Mouse (Mus musculus): ENCODE results near the gene Spint2. TPM values are rescaled to one million over a fixed set of nuclear protein-coding genes. Genes with fewer than 3 reads are reported as not detected.

The Spint2 gene
- 7.2 TPM for polyA plus RNA-seq (2014; fragmentation: Illumina TruSeq; extraction: RNeasy Lipid Tissue Mini Kit (QIAGEN cat#74804); ENCODE audit: low read depth, low replicate concordance)

GRCm38 (mm10) chr7:29281201-29282073, at the start of gene Spint2:
Gene Spint2, minus strand, starts transcription at chr7:29281912.

GRCm38 (mm10) chr7:29303738-29304462, 22.2 kb upstream of the Spint2 start, which contains the start of gene Dpf1:
Gene Dpf1, plus strand, starts transcription at chr7:29303951.

GRCm38 (mm10) chr7:29288942-29289638, 7.4 kb upstream of the Spint2 start, which contains the start of gene Ppp1r14a:
Gene Ppp1r14a, plus strand, starts transcription at chr7:29289308.

GRCm38 (mm10) chr7:29248261-29248841, 33.4 kb downstream of the Spint2 start, which contains the start of gene 2200002D01Rik:
Gene 2200002D01Rik, minus strand, starts transcription at chr7:29248466.

GRCm38 (mm10) chr7:29238019-29238967, 43.4 kb downstream of the Spint2 start, which contains the start of gene Yif1b:
Gene Yif1b, plus strand, starts transcription at chr7:29238329.

GRCm38 (mm10) chr7:29232247-29233013, 49.3 kb downstream of the Spint2 start, which contains the start of gene Kcnk6:
Gene Kcnk6, minus strand, starts transcription at chr7:29232515.

GRCm38 (mm10) chr7:29213675-29214082, 68.0 kb downstream of the Spint2 start, which contains the start of gene Catsperg1:
Gene Catsperg1, minus strand, starts transcription at chr7:29214035.

Other genes with a start within 250 kb of the Spint2 start
- gene Ryr1, start 156.7 kb downstream of the Spint2 start, polyA plus RNA-seq (2014; fragmentation: Illumina TruSeq; extraction: RNeasy Lipid Tissue Mini Kit (QIAGEN cat#74804); ENCODE audit: low read depth, low replicate concordance): 0.47 TPM
- gene Rasgrp4, start 147.1 kb downstream of the Spint2 start, polyA plus RNA-seq (2014; fragmentation: Illumina TruSeq; extraction: RNeasy Lipid Tissue Mini Kit (QIAGEN cat#74804); ENCODE audit: low read depth, low replicate concordance): 0.23 TPM
- gene Fam98c, start 125.7 kb downstream of the Spint2 start, polyA plus RNA-seq (2014; fragmentation: Illumina TruSeq; extraction: RNeasy Lipid Tissue Mini Kit (QIAGEN cat#74804); ENCODE audit: low read depth, low replicate concordance): 1.3 TPM
- gene Ggn, start 111.7 kb downstream of the Spint2 start, polyA plus RNA-seq (2014; fragmentation: Illumina TruSeq; extraction: RNeasy Lipid Tissue Mini Kit (QIAGEN cat#74804); ENCODE audit: low read depth, low replicate concordance): not detected
- 8.0 TPM for gene Spred3, start 111.5 kb downstream of the Spint2 start, polyA plus RNA-seq (2014; fragmentation: Illumina TruSeq; extraction: RNeasy Lipid Tissue Mini Kit (QIAGEN cat#74804); ENCODE audit: low read depth, low replicate concordance)
- gene Psmd8, start 101.2 kb downstream of the Spint2 start, polyA plus RNA-seq (2014; fragmentation: Illumina TruSeq; extraction: RNeasy Lipid Tissue Mini Kit (QIAGEN cat#74804); ENCODE audit: low read depth, low replicate concordance): 105 TPM
- gene Catsperg1, start 67.9 kb downstream of the Spint2 start, polyA plus RNA-seq (2014; fragmentation: Illumina TruSeq; extraction: RNeasy Lipid Tissue Mini Kit (QIAGEN cat#74804); ENCODE audit: low read depth, low replicate concordance): 0.35 TPM
- 2.7 TPM for gene Kcnk6, start 49.4 kb downstream of the Spint2 start, polyA plus RNA-seq (2014; fragmentation: Illumina TruSeq; extraction: RNeasy Lipid Tissue Mini Kit (QIAGEN cat#74804); ENCODE audit: low read depth, low replicate concordance)
- not detected for gene Yif1b, start 43.6 kb downstream of the Spint2 start, polyA plus RNA-seq (2014; fragmentation: Illumina TruSeq; extraction: RNeasy Lipid Tissue Mini Kit (QIAGEN cat#74804); ENCODE audit: low read depth, low replicate concordance)
- 2.6 TPM for gene 2200002D01Rik, start 33.4 kb downstream of the Spint2 start, polyA plus RNA-seq (2014; fragmentation: Illumina TruSeq; extraction: RNeasy Lipid Tissue Mini Kit (QIAGEN cat#74804); ENCODE audit: low read depth, low replicate concordance)
- not detected for gene Ppp1r14a, start 7.4 kb upstream of the Spint2 start, polyA plus RNA-seq (2014; fragmentation: Illumina TruSeq; extraction: RNeasy Lipid Tissue Mini Kit (QIAGEN cat#74804); ENCODE audit: low read depth, low replicate concordance)
- not detected for gene Dpf1, start 22.0 kb upstream of the Spint2 start, polyA plus RNA-seq (2014; fragmentation: Illumina TruSeq; extraction: RNeasy Lipid Tissue Mini Kit (QIAGEN cat#74804); ENCODE audit: low read depth, low replicate concordance)
- gene Sipa1l3, start 236.7 kb upstream of the Spint2 start, polyA plus RNA-seq (2014; fragmentation: Illumina TruSeq; extraction: RNeasy Lipid Tissue Mini Kit (QIAGEN cat#74804); ENCODE audit: low read depth, low replicate concordance): 5.3 TPM

Data from adrenal gland, adult 10 weeks (tissue).